Mouse (Mus musculus): Measurements from ENCODE around the gene Itpk1.

Itpk1 gene

GRCm38 (mm10) chr12:102623827-102624226, 80.9 kb downstream of the Itpk1 start:
- DNase-seq = peak; percentile 72

- no peak for DNase-seq
These were observed 82.4 kb downstream of the Itpk1 start for GRCm38 (mm10) chr12:102622302-102622842.

GRCm38 (mm10) chr12:102621811-102622210, 82.9 kb downstream of the Itpk1 start:
- peak; percentile 61 for DNase-seq

DNA sequence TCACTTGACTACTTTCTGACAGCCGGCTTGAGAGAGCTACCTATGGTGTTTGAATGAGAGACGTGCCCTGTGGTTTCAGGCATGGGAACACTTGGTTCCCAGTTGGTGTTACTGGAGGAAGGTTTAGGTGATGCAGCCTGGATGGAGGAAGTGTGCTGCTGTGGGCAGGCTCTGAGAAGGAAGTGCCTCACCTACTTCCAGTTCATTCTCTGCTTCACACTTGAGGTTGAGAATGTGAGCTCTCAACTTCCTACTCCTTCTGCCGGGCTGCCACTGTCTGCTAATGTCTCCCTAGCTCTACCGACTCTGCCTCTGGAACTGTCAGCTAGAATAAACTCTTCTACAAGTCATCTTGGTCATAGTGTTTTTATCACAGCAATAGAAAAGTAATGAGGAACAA, 83.5 kb downstream of the Itpk1 start:
- DNase-seq = no peak

DNA sequence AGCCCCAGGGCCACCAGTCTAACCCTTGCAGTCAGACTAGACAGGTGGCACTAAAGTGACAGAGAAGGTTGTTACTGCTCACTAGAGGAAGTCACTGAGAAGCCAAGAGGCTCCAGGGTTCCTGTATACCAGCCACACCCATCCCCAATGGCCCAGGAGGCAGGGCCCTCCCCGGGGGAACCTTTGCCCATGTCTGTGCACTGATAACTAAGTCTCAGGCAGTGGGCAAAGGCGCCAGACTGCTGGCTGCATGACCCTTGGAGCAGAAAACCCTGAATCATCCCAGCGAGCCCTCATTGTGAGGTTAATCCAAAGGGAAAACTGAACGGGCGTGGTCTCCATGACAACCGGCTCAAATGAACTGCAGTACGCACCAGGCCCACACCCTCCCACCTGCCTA, 84.8 kb downstream of the Itpk1 start:
- no peak for DNase-seq

DNA sequence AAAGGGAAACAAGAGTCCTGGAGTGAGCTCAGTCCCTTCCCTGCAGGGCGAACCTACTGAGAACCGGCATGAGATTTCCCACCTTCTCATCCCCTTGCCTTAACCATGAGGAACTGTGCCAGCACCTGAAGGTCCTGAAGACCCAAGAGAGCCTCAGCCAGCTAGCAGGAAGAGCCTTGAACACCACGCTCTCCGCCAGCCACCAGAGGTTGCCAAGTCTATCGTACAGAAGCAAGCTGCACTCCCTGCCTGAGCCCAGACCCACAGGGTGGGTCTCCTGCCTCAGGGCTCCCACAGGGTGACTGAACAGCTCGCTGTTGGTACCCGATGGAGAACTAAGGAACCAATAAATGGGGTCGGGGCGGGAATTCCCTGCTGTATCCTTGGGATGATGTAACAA, 86.6 kb downstream of the Itpk1 start:
- DNase-seq = no peak

DNA sequence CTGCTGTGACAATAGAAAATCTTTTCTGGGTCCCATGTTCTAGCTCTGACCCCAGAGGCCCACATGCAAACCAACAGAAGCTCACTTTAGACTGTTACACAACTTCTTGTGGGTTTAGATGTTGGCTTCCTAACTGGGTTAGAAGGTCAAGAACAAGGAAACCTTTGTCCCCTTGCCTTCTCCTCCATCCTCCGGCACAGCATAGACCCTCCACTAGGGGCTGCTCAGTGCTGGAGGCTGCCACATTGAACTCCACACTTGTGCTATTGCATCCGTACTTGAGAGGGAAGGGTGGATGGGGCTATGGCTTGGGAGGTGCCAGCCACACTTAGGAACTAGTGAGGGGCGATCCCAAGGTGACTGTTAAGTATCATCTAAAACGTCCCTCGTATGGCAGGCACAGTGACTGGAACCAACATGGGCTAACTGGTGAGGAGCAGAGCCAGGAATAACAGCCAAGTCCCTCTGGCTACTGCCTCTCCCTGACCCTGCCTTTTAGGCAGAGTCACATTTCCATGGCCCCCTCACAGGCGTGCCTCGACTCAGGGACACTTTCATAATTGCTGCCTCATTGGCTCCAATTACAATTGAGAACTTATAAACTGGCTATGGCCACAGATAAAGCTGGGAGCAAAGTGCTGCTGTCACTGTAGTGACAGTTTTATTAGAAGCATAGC, 87.7 kb downstream of the Itpk1 start:
- no peak for DNase-seq

DNA sequence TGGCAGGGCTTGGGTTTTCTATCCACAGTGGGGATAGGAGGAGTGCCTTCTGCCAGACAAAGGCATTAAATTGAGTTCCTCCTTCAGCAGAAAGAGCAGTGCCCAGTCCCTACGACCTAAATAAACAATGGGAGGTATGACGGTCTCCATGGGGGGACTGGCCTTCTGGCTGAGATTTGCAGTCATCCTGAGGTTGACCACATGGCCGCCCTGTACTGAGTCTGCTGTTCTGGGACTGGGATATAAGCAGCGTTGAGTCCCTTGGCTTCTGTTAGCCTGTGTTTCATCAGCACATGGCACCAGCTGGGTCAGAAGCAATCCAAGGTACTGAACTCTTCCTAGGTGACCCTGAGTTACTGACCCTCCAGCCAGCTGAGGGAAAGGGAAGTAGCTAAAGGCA, 88.5 kb downstream of the Itpk1 start:
- no peak for DNase-seq

DNA sequence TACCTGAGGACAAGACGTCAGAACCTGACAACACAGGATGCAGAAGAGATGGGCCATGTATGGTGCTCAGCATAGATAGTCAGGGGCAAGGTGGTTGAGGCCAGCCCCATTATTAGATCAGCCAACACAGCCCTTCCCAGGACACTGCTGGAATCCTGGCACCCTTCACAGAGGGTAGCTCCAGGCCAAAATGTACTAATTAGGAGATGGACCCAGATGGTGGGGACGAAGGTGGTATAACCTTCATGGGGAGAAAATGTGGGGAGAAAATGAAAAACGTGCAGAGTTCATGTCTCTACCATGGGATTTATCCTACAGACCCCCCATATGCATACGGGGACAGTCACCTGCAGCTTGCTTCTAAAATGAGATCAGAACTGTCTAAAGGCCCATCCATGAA, 91.3 kb downstream of the Itpk1 start:
- DNase-seq = no peak

DNA sequence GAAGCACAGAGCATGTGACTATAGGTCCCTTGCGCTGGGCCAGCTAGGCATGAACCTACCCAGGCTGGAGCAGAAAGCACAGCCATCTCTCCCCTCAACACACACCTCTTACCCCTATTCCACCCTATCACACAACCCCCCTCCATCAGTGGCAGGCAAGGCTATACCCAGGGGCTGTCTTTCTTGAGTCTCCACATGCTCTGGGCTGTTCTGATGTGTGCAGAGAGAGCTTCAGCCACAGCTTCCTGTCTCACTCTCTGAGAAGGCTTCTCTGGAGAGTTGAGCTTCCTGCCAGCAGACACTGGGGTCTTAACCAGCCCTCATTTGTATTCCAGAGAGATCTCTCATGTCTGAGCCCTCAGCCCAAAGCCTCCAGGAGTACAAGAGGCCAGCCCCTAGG, 92.3 kb downstream of the Itpk1 start:
- DNase-seq = no peak

DNA sequence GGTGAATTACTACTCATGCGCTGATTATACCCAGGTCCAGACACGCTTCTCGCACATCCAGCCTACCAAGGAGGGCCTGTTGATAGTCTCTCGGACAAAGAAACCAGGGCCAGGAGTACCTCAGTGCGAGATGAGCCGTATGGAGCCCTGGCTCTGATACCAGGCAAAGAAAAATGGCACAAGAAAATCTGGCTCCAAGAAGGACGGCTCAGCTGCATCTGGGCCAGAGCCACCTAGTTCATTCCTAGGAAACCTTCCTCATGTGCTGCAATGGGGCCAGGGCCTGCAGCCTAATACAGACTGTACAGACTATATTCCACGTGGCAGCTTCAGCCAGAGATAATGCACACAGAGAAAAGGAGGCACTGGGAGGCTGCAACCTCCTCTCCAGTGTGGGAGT, 93.8 kb downstream of the Itpk1 start:
- DNase-seq = no peak

DNA sequence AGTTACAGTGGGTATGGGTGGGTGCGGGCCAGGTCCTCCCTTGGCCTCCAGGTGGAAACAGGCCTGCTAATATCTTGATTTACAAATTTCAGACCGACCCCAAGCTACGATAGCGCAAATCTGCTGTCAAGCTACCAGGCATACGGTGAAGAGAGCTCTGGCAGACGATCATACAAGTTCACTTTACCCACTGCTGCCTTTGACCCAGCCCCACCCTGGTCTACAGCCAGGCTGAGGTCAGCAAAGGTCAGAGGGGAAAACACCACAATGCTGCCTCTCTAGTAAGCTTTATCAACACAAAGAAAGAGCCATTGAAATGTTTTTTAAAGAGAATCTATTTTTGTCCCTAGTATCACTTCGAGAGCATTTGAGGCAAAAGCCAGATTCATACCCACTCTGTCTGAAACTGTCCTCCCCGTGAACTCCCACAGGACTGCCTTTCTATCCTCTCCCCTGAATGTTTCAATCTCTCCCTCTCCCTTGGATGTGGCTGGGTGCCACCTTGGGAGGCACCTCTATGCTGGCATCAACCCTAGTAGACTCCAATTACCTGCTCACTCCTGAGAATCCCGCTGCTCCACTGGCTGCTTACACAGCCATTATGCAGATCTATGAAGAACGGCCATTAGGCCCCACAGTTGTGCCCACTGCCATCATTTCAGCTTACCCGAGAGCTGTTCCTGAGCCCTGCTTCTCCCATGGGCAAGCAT, 96.8 kb downstream of the Itpk1 start:
- no peak for DNase-seq

DNA sequence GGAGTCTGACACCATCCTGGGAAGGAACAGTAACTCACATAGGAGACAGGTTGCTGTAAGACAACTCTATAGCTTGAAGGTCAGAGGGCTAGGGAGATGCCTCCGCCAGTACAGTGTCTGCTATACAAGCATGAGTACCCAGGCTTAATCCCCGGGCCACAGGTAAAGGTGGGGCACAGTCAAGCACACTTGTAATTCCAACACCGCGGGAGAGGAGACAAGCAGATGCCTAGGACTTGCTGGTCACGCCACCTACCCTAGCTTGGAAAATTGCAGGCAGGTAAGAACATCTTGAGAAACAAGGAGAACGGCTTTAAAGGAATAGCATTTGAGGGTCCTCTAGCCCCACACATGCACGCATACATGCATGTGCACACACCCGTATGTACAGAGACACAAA, 97.7 kb downstream of the Itpk1 start:
- DNase-seq = peak; percentile 58

DNA sequence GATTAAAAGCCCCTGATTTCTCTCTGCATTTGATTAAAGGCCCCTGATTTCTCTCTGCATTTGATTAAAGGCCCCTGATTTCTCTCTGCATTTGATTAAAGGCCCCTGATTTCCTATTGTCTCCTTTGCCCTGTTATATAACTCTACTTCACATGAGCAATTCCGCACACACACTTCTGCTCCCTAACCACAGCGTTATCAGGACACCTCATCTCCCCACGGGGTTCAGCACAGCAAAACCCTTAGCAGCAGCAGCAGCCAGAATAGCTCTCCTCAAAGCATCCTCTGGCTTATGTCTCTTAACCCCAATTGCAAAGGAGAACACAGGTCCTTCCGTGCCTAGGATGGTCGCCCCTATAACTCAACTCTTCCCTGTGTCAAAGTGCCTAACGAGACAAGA, 99.1 kb downstream of the Itpk1 start:
- no peak for DNase-seq

- DNase-seq = no peak
These were observed 102.3 kb downstream of the Itpk1 start for GRCm38 (mm10) chr12:102602255-102603041.

GRCm38 (mm10) chr12:102601847-102602246, 102.9 kb downstream of the Itpk1 start:
- no peak for DNase-seq

GRCm38 (mm10) chr12:102600345-102600744, 104.4 kb downstream of the Itpk1 start:
- DNase-seq = no peak

GRCm38 (mm10) chr12:102599801-102600200, 104.9 kb downstream of the Itpk1 start:
- DNase-seq = no peak

GRCm38 (mm10) chr12:102598535-102598934, 106.2 kb downstream of the Itpk1 start:
- DNase-seq = no peak

DNA sequence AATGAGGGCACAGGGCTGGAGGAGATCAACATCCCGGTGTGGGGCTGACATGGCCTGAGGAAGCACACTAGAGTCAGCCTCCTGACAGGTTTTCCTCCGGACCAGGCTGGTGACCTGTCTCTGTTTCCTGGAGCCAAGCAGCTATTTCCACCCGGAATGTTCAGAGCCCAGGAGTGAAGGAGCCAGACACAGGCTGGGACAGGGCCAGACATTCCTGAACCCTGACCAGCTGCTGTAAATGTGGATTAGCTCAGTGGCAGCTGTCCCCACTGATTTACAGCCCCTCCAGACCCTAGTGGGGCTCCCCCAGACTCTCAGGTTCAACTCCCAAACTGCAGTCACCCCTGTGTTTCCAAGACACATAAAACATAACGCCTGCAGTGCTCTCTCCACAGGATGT, 107.3 kb downstream of the Itpk1 start:
- peak; percentile 49 for DNase-seq

DNA sequence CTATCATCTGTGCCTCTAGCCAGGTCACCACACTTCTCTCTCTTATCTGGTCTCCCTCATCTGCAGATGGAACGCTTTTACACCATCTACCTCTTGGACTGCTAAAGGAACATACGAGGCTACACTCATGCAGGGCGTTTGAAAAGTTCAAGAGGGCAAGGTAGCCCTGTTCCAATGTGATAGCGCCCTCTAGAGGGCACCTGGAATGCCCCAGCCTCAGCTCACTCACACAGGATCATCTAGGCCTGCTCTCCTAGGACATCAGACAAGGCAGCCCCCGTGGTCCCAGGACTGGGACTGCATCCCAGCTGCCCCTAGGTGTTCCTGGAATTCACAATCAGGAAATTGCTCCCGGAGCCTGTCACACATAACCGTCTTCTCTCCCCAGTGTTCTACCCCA, 108.3 kb downstream of the Itpk1 start:
- peak; percentile 49 for DNase-seq

DNA sequence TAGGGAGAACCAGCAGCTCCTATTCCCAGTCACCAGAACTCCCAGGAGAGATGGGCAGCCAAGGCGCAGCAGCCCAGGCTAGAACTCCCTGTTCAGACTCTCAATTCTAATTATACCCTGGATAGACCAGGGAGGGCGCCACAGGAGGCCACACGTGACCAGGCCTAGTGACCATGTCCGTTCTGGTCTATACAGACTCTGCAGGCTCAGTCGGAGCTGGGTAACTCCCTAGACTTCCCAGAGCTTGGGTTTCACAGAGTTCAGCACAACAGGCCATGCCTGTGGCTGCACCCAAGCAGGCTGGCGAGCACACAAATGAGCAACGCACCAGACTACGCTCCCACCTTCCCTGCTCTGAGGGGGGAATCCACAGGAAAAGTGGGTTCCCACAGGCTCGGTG, 110.1 kb downstream of the Itpk1 start:
- DNase-seq = no peak

DNA sequence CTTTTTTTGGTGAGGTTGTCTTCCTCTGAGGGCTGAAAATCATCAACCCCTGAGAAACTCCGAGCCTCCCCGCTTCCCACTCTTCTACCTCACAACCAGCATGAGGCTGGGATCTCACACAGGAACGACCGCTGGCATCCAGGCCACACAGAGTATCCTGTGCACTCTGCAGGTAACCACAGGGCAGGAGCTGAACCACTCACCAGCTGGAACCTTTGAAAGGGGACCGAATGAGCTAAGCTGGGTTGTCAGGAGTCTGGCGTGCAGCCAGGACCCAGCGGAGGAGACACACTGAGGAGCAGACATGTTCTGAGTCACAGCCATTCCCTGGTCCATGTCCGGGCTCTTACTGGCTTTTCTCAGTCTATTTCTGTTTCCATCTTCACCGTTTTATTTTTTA, 111.0 kb downstream of the Itpk1 start:
- no peak for DNase-seq
